Mouse (Mus musculus): ENCODE results near the gene Ppp2r5d. TPM values are rescaled to one million over a fixed set of nuclear protein-coding genes. Genes with fewer than 3 reads are reported as not detected.

Gene Ppp2r5d
- polyA plus RNA-seq, 1 experiment from 2014 or later = 52.5 TPM

GRCm38 (mm10) chr17:46647279-46647678 lies 57.6 kb downstream of the Ppp2r5d start:
- no peaks in the 10 kb centered on the region for H3K9me3 ChIP-seq (replicated peaks; ENCODE audit: control insufficient read depth, low read length)
- peaks cover 2% of the 10 kb centered on the region for H3K36me3 ChIP-seq (ENCODE audit: control insufficient read depth, insufficient read depth, low read length)
- H3K4me1 ChIP-seq (ENCODE audit: control insufficient read depth, insufficient read depth, low read length) = peaks cover 34% of the 10 kb centered on the region
- no peak overlapping the region for H3K27ac ChIP-seq (ENCODE audit: low read depth, low read length)
- no peaks in the 10 kb centered on the region for H3K27me3 ChIP-seq (ENCODE audit: control insufficient read depth, insufficient read depth, low read length)
- WGBS (ENCODE audit: insufficient replicate concordance) = 85% methylated on average over 7 of the region's 7 CpGs
- H3K9ac ChIP-seq (ENCODE audit: low read depth, low read length) = no peak overlapping the region
- ATAC-seq (replicated peaks; ENCODE audit: insufficient number of reproducible peaks, low FRiP score, low TSS enrichment) = no peak
- no peak overlapping the region for H3K4me3 ChIP-seq (ENCODE audit: low read depth, low read length)
- H3K4me2 ChIP-seq = no peak overlapping the region; the same call in 1 of the 2 replicates

GRCm38 (mm10) chr17:46646322-46646662 lies 58.6 kb downstream of the Ppp2r5d start:
- H3K9ac ChIP-seq (ENCODE audit: low read depth, low read length) = peak overlapping the region; percentile 85
- H3K4me3 ChIP-seq (ENCODE audit: low read depth, low read length) = peak overlapping the region; percentile 76
- no peaks in the 10 kb centered on the region for H3K27me3 ChIP-seq (ENCODE audit: control insufficient read depth, insufficient read depth, low read length)
- peak overlapping the region; percentile 91 for H3K4me2 ChIP-seq
- no peak for ATAC-seq (replicated peaks; ENCODE audit: insufficient number of reproducible peaks, low FRiP score, low TSS enrichment)
- WGBS (ENCODE audit: insufficient replicate concordance) = 0% methylated on average over 19 of the region's 19 CpGs
- H3K36me3 ChIP-seq (ENCODE audit: control insufficient read depth, insufficient read depth, low read length) = peaks cover 5% of the 10 kb centered on the region
- peaks cover 24% of the 10 kb centered on the region for H3K4me1 ChIP-seq (ENCODE audit: control insufficient read depth, insufficient read depth, low read length)
- H3K27ac ChIP-seq (ENCODE audit: low read depth, low read length) = peak overlapping the region; percentile 78
- no peaks in the 10 kb centered on the region for H3K9me3 ChIP-seq (replicated peaks; ENCODE audit: control insufficient read depth, low read length)

- WGBS (ENCODE audit: insufficient replicate concordance) = under 1% methylated on average over 53 of the region's 53 CpGs
- H3K36me3 ChIP-seq (ENCODE audit: control insufficient read depth, insufficient read depth, low read length) = peaks cover 5% of the 10 kb centered on the region
- H3K4me1 ChIP-seq (ENCODE audit: control insufficient read depth, insufficient read depth, low read length) = peaks cover 21% of the 10 kb centered on the region
- peak; percentile 75 for ATAC-seq (replicated peaks; ENCODE audit: insufficient number of reproducible peaks, low FRiP score, low TSS enrichment)
- no peaks in the 10 kb centered on the region for H3K9me3 ChIP-seq (replicated peaks; ENCODE audit: control insufficient read depth, low read length)
- peak within 1 kb of the TSS; percentile 85 for H3K9ac ChIP-seq (ENCODE audit: low read depth, low read length)
- H3K4me2 ChIP-seq = peak within 1 kb of the TSS; percentile 91
- H3K27me3 ChIP-seq (ENCODE audit: control insufficient read depth, insufficient read depth, low read length) = no peaks in the 10 kb centered on the region
- H3K27ac ChIP-seq (ENCODE audit: low read depth, low read length) = peak within 1 kb of the TSS; percentile 78
- peak within 1 kb of the TSS; percentile 76 for H3K4me3 ChIP-seq (ENCODE audit: low read depth, low read length)
These were observed 59.2 kb downstream of the Ppp2r5d start, which contains the start of the genes Klc4 and Mrpl2 for GRCm38 (mm10) chr17:46645561-46646321. TSS of gene Klc4 (minus strand) at chr17:46646022. TSS of gene Mrpl2 (plus strand) at chr17:46646229.

- H3K4me1 ChIP-seq (ENCODE audit: control insufficient read depth, insufficient read depth, low read length) = peaks cover 19% of the 10 kb centered on the region
- peak overlapping the region; percentile 77 for H3K27ac ChIP-seq (ENCODE audit: low read depth, low read length)
- H3K36me3 ChIP-seq (ENCODE audit: control insufficient read depth, insufficient read depth, low read length) = peaks cover 5% of the 10 kb centered on the region
- H3K9me3 ChIP-seq (replicated peaks; ENCODE audit: control insufficient read depth, low read length) = no peaks in the 10 kb centered on the region
- H3K27me3 ChIP-seq (ENCODE audit: control insufficient read depth, insufficient read depth, low read length) = no peaks in the 10 kb centered on the region
- peak overlapping the region; percentile 76 for H3K4me3 ChIP-seq (ENCODE audit: low read depth, low read length)
- H3K9ac ChIP-seq (ENCODE audit: low read depth, low read length) = peak overlapping the region; percentile 85
- WGBS (ENCODE audit: insufficient replicate concordance) = 8% methylated on average over 10 of the region's 11 CpGs
- no peak for ATAC-seq (replicated peaks; ENCODE audit: insufficient number of reproducible peaks, low FRiP score, low TSS enrichment)
- H3K4me2 ChIP-seq = peak overlapping the region; percentile 91
These were observed 59.9 kb downstream of the Ppp2r5d start for GRCm38 (mm10) chr17:46644916-46645475.

- Histone ChIP-seq H3K4me2 (peak overlapping the region; percentile 91), H3K27me3 (ENCODE audit: control insufficient read depth, insufficient read depth, low read length) (no peaks in the 10 kb centered on the region), H3K9me3 (replicated peaks; ENCODE audit: control insufficient read depth, low read length) (no peaks in the 10 kb centered on the region), H3K36me3 (ENCODE audit: control insufficient read depth, insufficient read depth, low read length) (peaks cover 5% of the 10 kb centered on the region), H3K4me1 (ENCODE audit: control insufficient read depth, insufficient read depth, low read length) (peaks cover 14% of the 10 kb centered on the region), H3K27ac (ENCODE audit: low read depth, low read length) (no peak overlapping the region), H3K9ac (ENCODE audit: low read depth, low read length) (peak overlapping the region; percentile 85), H3K4me3 (ENCODE audit: low read depth, low read length) (peak overlapping the region; percentile 76)
- ATAC-seq (replicated peaks; ENCODE audit: insufficient number of reproducible peaks, low FRiP score, low TSS enrichment) = no peak
- WGBS (ENCODE audit: insufficient replicate concordance) = 83% methylated on average over 12 of the region's 12 CpGs
These were observed 60.6 kb downstream of the Ppp2r5d start for GRCm38 (mm10) chr17:46644152-46644805.

- Histone ChIP-seq H3K27ac (ENCODE audit: low read depth, low read length) (no peak overlapping the region), H3K9ac (ENCODE audit: low read depth, low read length) (no peak overlapping the region), H3K27me3 (ENCODE audit: control insufficient read depth, insufficient read depth, low read length) (no peaks in the 10 kb centered on the region), H3K4me2 (no peak overlapping the region), H3K36me3 (ENCODE audit: control insufficient read depth, insufficient read depth, low read length) (peaks cover 3% of the 10 kb centered on the region; the same call in 1 of the 2 replicates), H3K4me1 (ENCODE audit: control insufficient read depth, insufficient read depth, low read length) (peaks cover 14% of the 10 kb centered on the region), H3K4me3 (ENCODE audit: low read depth, low read length) (no peak overlapping the region), H3K9me3 (replicated peaks; ENCODE audit: control insufficient read depth, low read length) (no peaks in the 10 kb centered on the region)
- WGBS (ENCODE audit: insufficient replicate concordance) = 84% methylated on average over 17 of the region's 17 CpGs
- ATAC-seq (replicated peaks; ENCODE audit: insufficient number of reproducible peaks, low FRiP score, low TSS enrichment) = no peak
These were observed 62.9 kb downstream of the Ppp2r5d start for GRCm38 (mm10) chr17:46642060-46642459.

- no peak for ATAC-seq (replicated peaks; ENCODE audit: insufficient number of reproducible peaks, low FRiP score, low TSS enrichment)
- H3K36me3 ChIP-seq (ENCODE audit: control insufficient read depth, insufficient read depth, low read length) = peaks cover 6% of the 10 kb centered on the region; the same call in 1 of the 2 replicates
- H3K4me3 ChIP-seq (ENCODE audit: low read depth, low read length) = no peak overlapping the region
- H3K4me2 ChIP-seq = no peak overlapping the region
- H3K27ac ChIP-seq (ENCODE audit: low read depth, low read length) = no peak overlapping the region
- H3K9ac ChIP-seq (ENCODE audit: low read depth, low read length) = no peak overlapping the region
- no peaks in the 10 kb centered on the region for H3K27me3 ChIP-seq (ENCODE audit: control insufficient read depth, insufficient read depth, low read length)
- H3K9me3 ChIP-seq (replicated peaks; ENCODE audit: control insufficient read depth, low read length) = no peaks in the 10 kb centered on the region
- 71% methylated on average over 9 of the region's 9 CpGs for WGBS (ENCODE audit: insufficient replicate concordance)
- H3K4me1 ChIP-seq (ENCODE audit: control insufficient read depth, insufficient read depth, low read length) = peaks cover 7% of the 10 kb centered on the region
These were observed 65.0 kb downstream of the Ppp2r5d start for GRCm38 (mm10) chr17:46639929-46640328.

GRCm38 (mm10) chr17:46636831-46637523 lies 67.9 kb downstream of the Ppp2r5d start:
- Histone ChIP-seq H3K36me3 (ENCODE audit: control insufficient read depth, insufficient read depth, low read length) (peaks cover 6% of the 10 kb centered on the region), H3K4me1 (ENCODE audit: control insufficient read depth, insufficient read depth, low read length) (no peaks in the 10 kb centered on the region; the same call in 1 of the 2 replicates), H3K27me3 (ENCODE audit: control insufficient read depth, insufficient read depth, low read length) (no peaks in the 10 kb centered on the region), H3K4me2 (peak overlapping the region; percentile 39; the same call in 1 of the 2 replicates), H3K27ac (ENCODE audit: low read depth, low read length) (no peak overlapping the region), H3K9ac (ENCODE audit: low read depth, low read length) (0 out of 2 replicates have a peak overlapping the region, but pooled peaks have one; percentile 8), H3K9me3 (replicated peaks; ENCODE audit: control insufficient read depth, low read length) (no peaks in the 10 kb centered on the region), H3K4me3 (ENCODE audit: low read depth, low read length) (no peak overlapping the region)
- ATAC-seq (replicated peaks; ENCODE audit: insufficient number of reproducible peaks, low FRiP score, low TSS enrichment) = no peak
- 21% methylated on average over 15 of the region's 15 CpGs for WGBS (ENCODE audit: insufficient replicate concordance)
